Mouse (Mus musculus): Measurements from ENCODE around the gene Fsd2.

GRCm38 (mm10) chr7:81610125-81610524 is 43.4 kb upstream of the Fsd2 start:
- TF ChIP-seq GATA2 (IDR thresholded peaks at IDR 0.05; ENCODE audit: borderline replicate concordance, low read depth, low read length) (no peak), GATA1 (IDR thresholded peaks at IDR 0.05; ENCODE audit: borderline replicate concordance, low read length) (no peak), CTCF (IDR thresholded peaks at IDR 0.05; ENCODE audit: low read depth, low read length) (no peak), POLR2AphosphoS5 (IDR thresholded peaks at IDR 0.05; ENCODE audit: insufficient replicate concordance, low read depth, low read length) (no peak), TAL1 (conservative IDR thresholded peaks at IDR 0.05; ENCODE audit: low read depth, low read length) (no peak)

All from G1E (cell line).